Mouse (Mus musculus) common myeloid progenitor, adult 5-6 weeks (primary cell): ENCODE results near the gene Galk1. TPM values are rescaled to one million over a fixed set of nuclear protein-coding genes. Genes with fewer than 3 reads are reported as not detected.

ENCODE experiments used
- ATAC-seq: replicated peaks from 2 replicates; pipeline ENCODE4 v1.8.0; 2016; ENCODE audit warnings: low read depth, mild to moderate bottlenecking, moderate TSS enrichment, inconsistent platforms; ENCODE audit not compliant: poor library complexity, severe bottlenecking
- total RNA-seq: library from RNA; stranded (forward); fragments of 200-1000, 187-1606 nt; gene quantifications from 2 replicates; pipeline ENCODE4 v1.2.3, GENCODE M21; 2017

Galk1 gene
- total RNA-seq, 1 experiment from 2014 or later, result 43.6 TPM

GRCm38 (mm10) chr11:116014821-116015220 is 2.3 kb upstream of the Galk1 start:
- no peak for ATAC-seq

GRCm38 (mm10) chr11:116011529-116012261 is 824 bp downstream of the Galk1 start:
- ATAC-seq, result no peak

- ATAC-seq, result no peak
These were observed 1.6 kb downstream of the Galk1 start for GRCm38 (mm10) chr11:116010948-116011347.

GRCm38 (mm10) chr11:116010146-116010545 is 2.4 kb downstream of the Galk1 start:
- ATAC-seq, result no peak

- no peak for ATAC-seq
These were observed 2.9 kb downstream of the Galk1 start for GRCm38 (mm10) chr11:116009661-116010060.

- ATAC-seq, result no peak
These were observed 3.6 kb downstream of the Galk1 start for GRCm38 (mm10) chr11:116008832-116009375.

GRCm38 (mm10) chr11:116008411-116008810 is 4.1 kb downstream of the Galk1 start:
- no peak for ATAC-seq

GRCm38 (mm10) chr11:116007095-116007850 is 5.2 kb downstream of the Galk1 start:
- ATAC-seq, result no peak

GRCm38 (mm10) chr11:116005701-116006419 is 6.7 kb downstream of the Galk1 start:
- no peak for ATAC-seq

- ATAC-seq, result peak; percentile 76
These were observed 7.4 kb downstream of the Galk1 start for GRCm38 (mm10) chr11:116004840-116005700.

- ATAC-seq, result peak; percentile 38
These were observed 8.2 kb downstream of the Galk1 start for GRCm38 (mm10) chr11:116004186-116004823.

- no peak for ATAC-seq
These were observed 9.6 kb downstream of the Galk1 start for GRCm38 (mm10) chr11:116002894-116003293.

GRCm38 (mm10) chr11:116001725-116002124 is 10.8 kb downstream of the Galk1 start:
- ATAC-seq, result no peak

GRCm38 (mm10) chr11:116000607-116001006 is 11.9 kb downstream of the Galk1 start:
- ATAC-seq, result no peak

GRCm38 (mm10) chr11:115999538-116000143 is 12.9 kb downstream of the Galk1 start:
- peak; percentile 45 for ATAC-seq

- peak; percentile 16; the same call in 1 of the 2 replicates for ATAC-seq
These were observed 13.5 kb downstream of the Galk1 start for GRCm38 (mm10) chr11:115999027-115999426.

GRCm38 (mm10) chr11:115997662-115998061 is 14.9 kb downstream of the Galk1 start:
- no peak for ATAC-seq

GRCm38 (mm10) chr11:115997047-115997446 is 15.5 kb downstream of the Galk1 start:
- no peak for ATAC-seq

GRCm38 (mm10) chr11:115995256-115995655 is 17.3 kb downstream of the Galk1 start:
- no peak for ATAC-seq
